Mouse (Mus musculus) thymus, postnatal 36 days (tissue): Measurements from ENCODE around the gene Afm.

ENCODE experiments used
- DNase-seq, 2 experiments: peaks; one replicate each; pipeline ENCODE4 v3.0.0; 2022; ENCODE audit warnings: mixed read lengths in 2 of 2

Gene Afm

GRCm38 (mm10) chr5:90518356-90519100, at the start of gene Afm:
Gene Afm, plus strand, starts transcription at chr5:90518932.
- no peak for DNase-seq

- no peak for DNase-seq
Observed at GRCm38 (mm10) chr5:90470836-90471235, 47.9 kb upstream of the Afm start.

- DNase-seq, result no peak
Observed at GRCm38 (mm10) chr5:90473902-90474301, 44.8 kb upstream of the Afm start.

GRCm38 (mm10) chr5:90474369-90474768, 44.4 kb upstream of the Afm start:
- no peak for DNase-seq

GRCm38 (mm10) chr5:90476741-90477140, 42.0 kb upstream of the Afm start:
- DNase-seq, result no peak

GRCm38 (mm10) chr5:90477308-90478140, 41.2 kb upstream of the Afm start:
- DNase-seq, result no peak

GRCm38 (mm10) chr5:90478886-90479285, 39.8 kb upstream of the Afm start:
- no peak for DNase-seq

- DNase-seq, result no peak
Observed at GRCm38 (mm10) chr5:90485597-90485996, 33.1 kb upstream of the Afm start.

- no peak for DNase-seq
Observed at GRCm38 (mm10) chr5:90488323-90488722, 30.4 kb upstream of the Afm start.

- no peak for DNase-seq
Observed at GRCm38 (mm10) chr5:90490518-90490917, 28.2 kb upstream of the Afm start, which contains the start of gene Afp. Gene Afp, plus strand, starts transcription at chr5:90490737.

GRCm38 (mm10) chr5:90492440-90492839, 26.3 kb upstream of the Afm start:
- DNase-seq, result peak; percentile 59 to 73

GRCm38 (mm10) chr5:90494308-90494707, 24.4 kb upstream of the Afm start:
- DNase-seq, result no peak

- no peak for DNase-seq
Observed at GRCm38 (mm10) chr5:90499509-90499908, 19.2 kb upstream of the Afm start.

- DNase-seq, result peak; percentile 62 to 75
Observed at GRCm38 (mm10) chr5:90500714-90501113, 18.0 kb upstream of the Afm start.

- DNase-seq, result no peak
Observed at GRCm38 (mm10) chr5:90501752-90502151, 17.0 kb upstream of the Afm start.

GRCm38 (mm10) chr5:90504742-90505141, 14.0 kb upstream of the Afm start:
- DNase-seq, result no peak

GRCm38 (mm10) chr5:90506507-90506906, 12.2 kb upstream of the Afm start:
- DNase-seq, result no peak

- DNase-seq, result no peak
Observed at GRCm38 (mm10) chr5:90507411-90507949, 11.3 kb upstream of the Afm start.

GRCm38 (mm10) chr5:90509828-90510592, 8.7 kb upstream of the Afm start:
- DNase-seq, result no peak

- DNase-seq, result no peak
Observed at GRCm38 (mm10) chr5:90512288-90512955, 6.3 kb upstream of the Afm start.

GRCm38 (mm10) chr5:90515561-90515960, 3.2 kb upstream of the Afm start:
- DNase-seq, result no peak

GRCm38 (mm10) chr5:90551191-90551590, 32.5 kb downstream of the Afm start:
- no peak for DNase-seq
